Mouse (Mus musculus) erythroblast, embryonic 14.5 days (primary cell): Measurements from ENCODE around the gene 6030468B19Rik.

Source experiments
- GATA1 ChIP-seq: IDR thresholded peaks from 2 replicates; pipeline ENCODE4 v1.6.1; 2012; ENCODE audit warnings: low read length, inconsistent platforms, mixed read lengths
- TAL1 ChIP-seq: IDR thresholded peaks from 3 replicates; pipeline ENCODE4 v1.6.1; 2012; ENCODE audit warnings: low read length, inconsistent platforms, mixed read lengths

DNA sequence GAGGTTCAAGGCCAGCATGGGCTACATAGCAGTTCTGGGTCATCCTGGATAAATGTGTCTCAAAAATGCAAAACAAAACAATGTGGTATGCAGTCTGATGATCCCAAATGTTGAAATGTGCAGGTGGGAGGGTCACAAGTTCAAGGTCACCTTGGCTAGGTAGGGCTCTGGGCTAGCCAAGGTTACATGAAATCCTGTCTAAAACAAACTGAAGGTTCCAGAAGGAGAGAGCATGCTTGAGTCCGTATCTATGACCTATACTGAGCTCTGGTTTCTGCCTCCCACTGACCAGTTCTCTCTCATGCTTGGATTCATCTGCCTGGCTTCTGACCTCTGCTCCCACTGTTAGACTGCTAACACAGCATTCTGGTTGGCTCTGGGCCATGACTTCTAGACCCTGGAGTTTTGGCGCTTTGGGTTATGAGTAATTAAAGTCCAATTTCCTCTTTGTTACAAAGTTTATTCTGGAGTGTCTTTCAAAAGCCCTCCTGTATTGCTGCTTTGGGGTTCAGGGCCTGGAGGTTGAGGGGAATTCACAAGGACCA lies 32.3 kb downstream of the 6030468B19Rik start:
- TF ChIP-seq GATA1: no peak
- TF ChIP-seq TAL1: no peak
